Mouse (Mus musculus): ENCODE results near the gene Metrn.
A peak's percentile ranks its signal among the peaks of the same experiment; 100 is the strongest.

Metrn gene

GRCm38 (mm10) chr17:25796951-25797369 is at the start of gene Metrn:
TSS of gene Metrn (minus strand) at chr17:25797136.
- DNase-seq, result peak; percentile 93

DNA sequence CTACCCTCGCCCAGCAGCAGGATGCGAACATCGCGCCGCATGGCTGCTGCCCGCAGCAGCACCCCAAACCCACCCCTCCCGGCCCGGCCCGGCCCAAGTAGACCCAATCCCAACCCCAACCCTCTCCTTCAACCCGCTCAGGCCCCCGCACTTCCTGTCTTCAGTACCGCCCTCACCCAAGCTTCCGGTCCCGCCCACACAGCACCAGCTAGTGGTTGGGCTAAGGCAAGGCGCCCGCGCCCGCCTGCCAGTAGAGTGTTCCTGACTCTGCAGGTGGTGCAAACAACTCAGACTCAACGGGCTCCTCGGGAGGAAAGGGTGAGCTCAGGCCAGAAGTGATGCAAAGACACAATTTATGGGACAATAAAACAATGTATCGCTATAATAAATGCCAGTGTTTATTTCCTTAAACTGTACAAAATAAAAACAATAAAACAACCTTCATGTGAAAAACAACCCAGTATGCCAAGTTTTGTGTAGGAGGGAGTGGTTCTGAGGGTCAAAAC is 47.5 kb upstream of the Metrn start, which contains the start of gene Rhot2:
Rhot2 (minus strand) TSS at position 456 of the 506 bp plus-strand sequence.
- peak; percentile 96 for DNase-seq

DNA sequence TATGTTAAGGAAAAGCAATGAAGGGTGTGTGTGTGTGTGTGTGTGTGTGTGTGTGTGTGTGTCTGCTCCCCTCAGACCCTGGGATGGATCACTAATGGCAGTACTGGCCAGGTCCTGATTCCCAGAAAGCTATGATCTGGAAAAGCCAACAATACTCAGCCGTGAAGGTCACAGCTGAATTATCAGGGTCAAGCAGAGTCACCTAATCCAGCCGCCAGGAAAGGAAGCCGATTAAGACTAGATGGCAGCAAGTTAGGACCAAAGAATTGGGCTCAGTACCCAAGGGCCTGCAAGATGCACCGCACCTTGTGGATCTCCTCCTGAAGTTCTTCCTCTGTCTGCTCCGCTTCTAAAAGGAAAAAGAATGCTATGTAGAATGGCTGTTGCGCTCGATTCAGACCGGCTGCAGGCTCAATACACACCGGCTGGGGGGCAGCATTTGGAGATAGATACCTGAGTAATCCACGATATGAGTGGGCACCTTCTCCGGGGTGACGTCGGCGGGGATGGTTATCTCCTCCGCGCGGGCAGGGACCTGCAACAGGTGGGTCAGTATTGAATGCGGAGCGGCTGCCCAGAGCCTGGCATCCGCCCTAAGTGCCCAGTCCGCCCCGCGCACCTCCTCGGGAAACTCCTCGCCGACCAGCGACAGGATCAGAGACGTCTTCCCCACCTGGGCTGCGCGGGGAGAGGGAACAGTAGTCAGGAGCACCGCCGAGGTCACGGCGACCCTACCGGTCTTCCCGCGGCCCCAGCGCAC is 46.9 kb upstream of the Metrn start:
- peak; percentile 65 for DNase-seq

- DNase-seq, result no peak
Observed at GRCm38 (mm10) chr17:25843122-25843521, 46.2 kb upstream of the Metrn start.

DNA sequence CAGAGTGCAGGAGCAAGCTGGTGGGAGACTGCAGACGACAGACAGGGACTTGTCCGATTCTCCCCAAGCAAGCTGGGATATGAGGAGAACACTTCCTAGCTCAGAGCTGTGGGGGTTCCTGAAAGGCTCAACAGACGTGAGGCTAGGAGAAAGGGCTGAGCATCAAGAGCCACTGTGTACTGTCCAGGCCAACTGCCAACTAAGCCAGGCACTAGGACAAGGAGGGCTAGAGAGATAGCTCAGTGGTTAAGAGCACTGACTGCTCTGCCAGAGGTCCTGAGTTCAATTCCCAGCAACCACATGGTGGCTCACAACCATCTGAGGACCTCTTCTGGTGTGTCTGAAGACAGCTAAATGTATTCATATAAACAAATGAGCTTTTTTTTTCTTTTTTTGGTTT is 45.6 kb upstream of the Metrn start:
- DNase-seq, result no peak

DNA sequence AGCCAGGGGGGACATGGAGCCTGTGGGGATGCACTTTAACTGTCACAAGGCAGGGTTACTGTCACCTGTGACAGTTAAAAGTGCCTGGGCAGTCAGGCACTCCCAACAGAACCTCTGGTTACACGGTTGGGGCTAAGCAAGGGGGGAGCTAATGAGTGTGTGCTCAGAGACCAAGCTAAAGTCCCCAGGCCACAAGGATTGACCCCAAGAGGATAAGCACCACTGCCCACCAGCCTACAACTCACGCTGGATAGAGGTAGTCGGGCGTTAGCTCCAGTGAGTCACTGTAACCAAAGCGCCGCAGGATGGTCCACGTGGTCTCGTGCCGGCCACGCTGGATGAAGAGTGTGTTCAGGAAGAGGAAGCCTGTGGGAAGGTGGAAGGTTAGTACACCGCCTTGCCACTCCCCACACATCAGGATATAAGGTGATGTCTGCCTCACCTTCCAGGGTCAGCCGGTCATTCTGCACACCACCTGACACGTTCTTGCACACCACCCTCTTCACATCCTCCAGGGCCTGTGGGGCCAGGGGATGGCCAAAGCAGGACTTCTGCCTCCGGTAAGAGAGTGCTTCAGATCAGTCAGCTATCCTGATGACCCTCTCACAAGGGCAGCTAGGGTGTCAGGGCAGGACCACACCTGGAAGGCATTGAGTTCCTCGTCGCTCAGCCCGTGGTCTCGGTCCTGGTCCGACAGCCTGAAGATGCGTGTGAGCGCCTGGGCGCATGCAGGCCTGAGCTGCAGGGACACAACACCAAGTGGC is 44.4 kb upstream of the Metrn start, which contains the start of gene Gm20683:
Gm20683 (minus strand) TSS at position 647 of the 764 bp plus-strand sequence.
- no peak for DNase-seq

DNA sequence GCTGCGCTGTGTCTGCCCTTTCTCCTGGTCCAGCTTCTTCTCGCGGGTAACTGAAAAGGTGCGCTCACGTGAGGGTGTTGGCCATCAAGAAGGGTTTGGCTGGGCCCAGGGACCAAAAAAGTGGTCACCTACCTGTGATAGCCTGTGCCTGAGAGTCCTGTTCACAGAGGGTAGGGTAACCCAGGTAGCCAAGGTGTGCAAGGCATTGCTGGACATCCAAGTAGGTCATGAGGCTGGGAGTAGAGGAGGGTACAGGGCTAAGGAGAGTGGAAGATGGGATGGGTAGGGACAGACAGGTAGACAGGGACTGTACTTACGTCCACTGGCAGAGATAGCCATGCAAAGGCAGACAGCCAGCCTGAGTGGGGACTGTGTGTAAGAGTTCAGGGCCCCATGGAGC is 43.6 kb upstream of the Metrn start:
- no peak for DNase-seq

DNA sequence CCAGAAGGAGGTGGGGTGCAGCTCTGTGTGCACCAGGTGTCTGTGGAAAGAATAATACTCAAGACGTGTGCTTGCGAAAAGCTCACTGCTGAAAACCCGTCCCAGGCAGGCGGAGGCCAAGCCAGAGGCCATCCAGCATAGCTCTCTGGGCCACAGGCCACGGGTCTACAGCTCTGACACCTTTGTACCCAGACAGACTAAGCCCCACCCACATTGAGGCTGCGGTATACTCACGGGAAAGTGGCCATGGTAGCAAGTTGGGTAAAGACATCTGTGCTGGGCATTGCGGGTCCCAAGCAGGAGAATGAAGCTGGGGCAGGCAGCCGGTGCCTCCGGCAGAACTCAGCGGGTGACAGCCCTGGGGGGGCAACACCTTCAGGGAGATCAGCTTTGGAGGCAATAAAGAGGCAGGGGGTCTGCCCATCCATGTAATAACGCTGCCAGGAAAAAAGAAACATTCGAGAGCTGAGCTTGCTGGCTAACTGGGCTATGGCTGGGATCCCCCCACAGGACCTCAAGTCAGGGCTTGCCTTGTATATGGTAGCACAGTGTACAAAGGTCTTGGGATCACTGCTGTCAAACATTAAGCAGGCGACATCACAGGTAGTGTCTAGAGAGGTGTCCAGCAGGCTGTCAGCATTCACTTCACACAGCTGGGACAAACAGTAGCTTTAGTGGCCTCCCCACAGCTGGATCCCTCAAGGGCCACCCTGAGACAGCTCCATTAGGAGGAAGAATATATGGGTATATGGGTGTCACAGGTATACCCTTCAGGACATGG is 42.7 kb upstream of the Metrn start:
- DNase-seq, result peak; percentile 32

DNA sequence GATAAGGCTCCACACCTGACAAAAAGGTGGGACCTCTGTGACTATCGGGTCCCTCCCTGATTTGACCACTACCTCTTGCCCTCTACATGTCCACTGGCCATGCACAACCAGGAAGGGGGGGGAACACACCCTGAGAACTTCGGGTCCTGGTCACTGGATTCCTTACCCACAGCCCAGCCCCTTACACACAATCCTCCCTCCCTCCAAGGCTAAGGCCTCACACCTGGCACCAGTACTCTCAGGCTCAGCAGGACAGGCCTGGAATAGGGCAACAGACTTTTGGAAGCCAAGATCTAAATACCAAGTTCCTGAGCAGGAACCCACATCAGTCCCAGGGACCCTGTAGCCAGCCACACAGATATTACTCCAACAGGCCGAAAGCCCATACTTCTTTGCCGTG is 42.0 kb upstream of the Metrn start:
- DNase-seq, result no peak

DNA sequence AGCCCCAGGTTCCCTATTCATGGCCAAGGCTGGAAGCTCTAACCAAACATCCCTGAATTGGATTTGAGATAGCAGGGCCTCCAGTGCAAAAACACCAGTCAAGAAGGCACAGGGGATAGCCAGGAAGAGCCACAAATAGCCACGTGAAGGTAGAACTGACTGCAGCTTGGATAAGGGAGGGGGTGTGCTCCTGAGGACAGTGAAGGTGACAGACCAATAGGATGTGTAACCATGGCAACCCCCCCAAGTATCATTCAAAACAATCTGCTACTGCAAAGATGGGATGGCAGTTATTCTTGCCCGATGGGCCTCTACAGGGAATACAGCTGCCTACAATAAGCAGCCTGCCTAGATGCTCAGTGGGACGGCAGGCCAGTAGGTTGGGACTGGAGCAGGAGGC is 40.6 kb upstream of the Metrn start:
- no peak for DNase-seq

DNA sequence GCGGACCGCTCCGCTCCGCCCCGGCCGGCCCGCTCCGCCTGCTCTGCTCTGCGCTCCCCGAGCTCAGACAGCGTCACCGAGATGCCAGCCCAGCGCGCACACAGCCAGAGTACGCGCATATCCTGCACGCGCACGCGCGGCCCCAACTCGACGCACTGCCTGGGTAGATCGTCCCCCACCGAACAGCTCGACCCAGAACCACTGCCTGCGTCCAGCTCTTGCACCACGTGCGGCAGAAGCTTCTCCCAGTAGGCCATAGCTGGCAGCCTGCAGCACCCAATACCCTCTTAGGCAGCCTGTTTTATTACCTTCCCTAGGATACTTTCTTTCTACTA is 40.1 kb upstream of the Metrn start, which contains the start of gene Rhbdl1:
Rhbdl1 (minus strand) TSS at position 220 of the 335 bp plus-strand sequence.
- DNase-seq, result peak; percentile 60

DNA sequence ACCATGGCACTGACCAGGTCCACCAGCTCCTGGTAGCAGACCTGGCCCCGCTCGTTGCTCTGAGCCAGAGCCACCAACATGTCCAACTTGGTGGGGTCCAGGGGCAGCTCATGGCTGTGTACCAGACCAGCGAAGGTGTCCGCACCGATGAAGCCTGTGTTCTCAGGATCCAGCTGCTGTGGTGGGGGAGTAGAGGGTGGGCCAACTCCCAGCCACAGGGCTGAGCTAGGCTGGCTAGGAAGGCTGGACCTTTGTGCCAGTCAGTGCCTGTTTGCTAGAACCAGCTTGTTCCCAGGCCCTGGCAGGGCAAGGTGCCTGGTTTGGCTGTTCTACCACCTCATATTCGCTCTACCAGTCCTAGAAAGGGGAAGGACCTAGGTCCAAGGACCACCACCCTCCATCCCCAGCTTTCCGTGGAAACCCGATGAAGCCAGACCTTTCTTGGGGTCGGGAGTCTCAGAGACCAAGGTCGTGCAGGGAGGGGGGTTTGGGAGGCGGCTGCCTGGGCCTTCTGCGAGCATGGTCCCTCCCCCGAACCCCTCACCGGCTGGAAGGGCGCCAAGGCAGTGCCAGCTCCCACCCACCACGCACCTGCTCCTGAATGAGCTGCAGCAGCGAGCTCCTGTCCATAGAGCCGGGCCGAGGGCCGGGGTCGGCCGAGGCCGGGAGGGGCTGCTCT is 39.6 kb upstream of the Metrn start:
- DNase-seq, result no peak

DNA sequence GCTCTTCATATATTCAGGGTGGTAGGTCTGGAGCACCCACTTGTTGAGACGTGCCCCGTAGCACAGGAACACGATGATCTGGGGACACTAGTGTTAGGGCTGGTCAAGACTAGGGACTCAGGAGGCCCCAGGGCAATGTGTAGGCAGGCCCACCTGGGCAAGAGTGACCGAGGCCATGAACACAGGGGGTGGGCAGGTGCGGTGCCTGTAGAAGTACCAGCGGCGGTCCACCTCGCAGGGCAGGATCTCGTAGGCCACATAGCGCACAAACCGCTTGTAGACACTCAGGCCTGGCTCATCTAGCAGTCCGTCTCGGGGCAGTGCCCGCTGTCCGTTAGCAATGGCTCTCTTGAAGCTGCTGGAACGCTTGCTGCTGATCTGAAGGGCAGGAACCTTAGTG is 38.9 kb upstream of the Metrn start:
- DNase-seq, result no peak

- DNase-seq, result no peak
Observed at GRCm38 (mm10) chr17:25835301-25835700, 38.4 kb upstream of the Metrn start.

DNA sequence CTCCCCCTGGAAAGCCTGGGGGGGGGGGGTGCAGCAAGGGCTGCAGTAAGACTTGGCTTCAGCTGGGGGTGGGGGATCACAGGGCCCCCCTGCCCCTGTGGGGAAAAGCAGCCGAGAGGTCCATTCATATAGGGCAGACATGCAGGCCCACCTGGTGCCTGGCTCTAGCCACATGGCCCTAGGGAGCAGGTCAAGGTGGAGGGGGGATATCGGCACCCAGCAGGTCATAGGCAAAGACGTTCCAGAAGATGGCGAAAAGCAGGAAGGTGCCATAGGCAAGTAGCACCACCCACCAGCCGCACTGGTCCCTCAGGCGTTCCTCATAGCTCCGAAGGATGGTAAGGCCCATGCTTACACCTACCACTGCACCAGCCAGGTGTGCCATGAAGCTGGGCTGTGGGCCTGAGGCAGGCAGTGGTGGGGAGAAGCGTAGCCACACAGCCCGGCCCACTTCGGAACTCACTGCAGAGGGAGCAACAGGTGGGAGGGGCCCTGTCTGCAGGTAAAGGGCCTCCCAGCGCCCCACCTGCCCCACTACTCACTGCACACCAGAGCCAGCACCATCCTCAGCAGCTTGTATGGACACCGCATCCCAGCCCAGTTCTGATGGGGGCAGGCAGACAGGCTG is 37.8 kb upstream of the Metrn start:
- DNase-seq, result no peak

GRCm38 (mm10) chr17:25833961-25834594 is 37.1 kb upstream of the Metrn start:
- no peak for DNase-seq

GRCm38 (mm10) chr17:25833291-25833663 is 36.3 kb upstream of the Metrn start, which contains the start of gene Stub1:
TSS of gene Stub1 (minus strand) at chr17:25833404.
- peak; percentile 87 for DNase-seq

GRCm38 (mm10) chr17:25832436-25833290 is 35.7 kb upstream of the Metrn start:
- peak; percentile 100 for DNase-seq

GRCm38 (mm10) chr17:25831451-25832281 is 34.7 kb upstream of the Metrn start:
- no peak for DNase-seq

Data from liver (tissue).